12 mouse cellular contexts compared by ENCODE assay signal in the genomic region with DNA sequence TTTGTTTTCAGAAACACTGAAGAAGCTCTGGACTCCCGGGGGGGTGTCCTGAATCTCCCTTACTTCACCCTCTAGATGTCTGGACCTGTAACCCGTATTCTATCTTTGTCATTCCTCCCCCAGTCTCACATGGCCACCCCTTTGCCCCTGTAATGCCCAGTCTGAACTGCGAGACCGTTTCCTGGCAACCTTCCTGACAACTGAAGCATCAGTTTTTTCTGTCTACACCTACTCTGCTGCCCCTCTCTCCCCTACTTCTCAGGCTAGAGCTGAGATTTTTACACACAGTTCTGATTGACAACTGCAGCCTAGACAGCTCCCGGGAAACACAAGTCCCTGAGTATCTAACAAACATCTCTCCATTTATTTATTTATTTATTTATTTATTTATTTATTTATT. TPM values are rescaled to one million over a fixed set of nuclear protein-coding genes. Genes with fewer than 3 reads are reported as not detected.
DNase-seq lines count a peak whose midpoint lies in the region; ATAC-seq lines count a peak whose summit lies in the region.
"Had no signal": no experiment of that assay in that cellular context is flagged by ENCODE, and none has a peak within 500 bp of the region (broad histone marks: within the 10 kb centered on the region; RNA-seq: fewer than 3 reads in every experiment).

No protein-coding gene starts in this region.

- no peak overlapping the region for H3K9ac ChIP-seq in kidney, embryonic 15.5 days
- H3K9ac ChIP-seq in embryonic facial prominence, embryonic 13.5 days, result no peak overlapping the region
- H3K9ac ChIP-seq in midbrain, embryonic 11.5 days (ENCODE audit: low read length), result no peak overlapping the region
- H3K9ac ChIP-seq: midbrain, embryonic 12.5 days had no signal

- H3K4me3 ChIP-seq in heart, embryonic 10.5 days, result peak overlapping the region; percentile 5; the same call in 1 of the 2 replicates
- no peak overlapping the region for H3K4me3 ChIP-seq in kidney, embryonic 15.5 days (replicated peaks)
- H3K4me3 ChIP-seq in embryonic facial prominence, embryonic 13.5 days, result no peak overlapping the region
- H3K4me3 ChIP-seq in midbrain, embryonic 11.5 days (ENCODE audit: low read depth, low read length), result no peak overlapping the region
- H3K4me3 ChIP-seq: midbrain, embryonic 12.5 days had no signal

- WGBS in heart, embryonic 10.5 days, result 23% methylated on average over 5 of the region's 5 CpGs
- WGBS in kidney, embryonic 15.5 days, result 24% methylated on average over 5 of the region's 5 CpGs
- 31% methylated on average over 5 of the region's 5 CpGs for WGBS in embryonic facial prominence, embryonic 13.5 days
- WGBS in midbrain, embryonic 11.5 days, result 37% methylated on average over 5 of the region's 5 CpGs

- H3K4me2 ChIP-seq in kidney, embryonic 15.5 days, result peak overlapping the region; percentile 45
- H3K4me2 ChIP-seq in embryonic facial prominence, embryonic 13.5 days, result 0 out of 2 replicates have a peak overlapping the region, but pooled peaks have one; percentile 35
- H3K4me2 ChIP-seq in midbrain, embryonic 11.5 days, result no peak overlapping the region

- peak; percentile 55 for ATAC-seq in kidney, embryonic 15.5 days (replicated peaks; ENCODE audit: low FRiP score)
- no peak for ATAC-seq in embryonic facial prominence, embryonic 13.5 days (ENCODE audit: insufficient number of reproducible peaks, insufficient read depth, low FRiP score, low TSS enrichment, low read depth)
- ATAC-seq in midbrain, embryonic 11.5 days (ENCODE audit: low FRiP score), result no peak

- no peaks in the 10 kb centered on the region for H3K27me3 ChIP-seq in heart, embryonic 10.5 days (ENCODE audit: insufficient read depth, poor library complexity, severe bottlenecking)
- no peaks in the 10 kb centered on the region for H3K27me3 ChIP-seq in kidney, embryonic 15.5 days
- no peaks in the 10 kb centered on the region for H3K27me3 ChIP-seq in embryonic facial prominence, embryonic 13.5 days
- H3K27me3 ChIP-seq in midbrain, embryonic 11.5 days (ENCODE audit: control insufficient read depth, insufficient read depth, low read length), result no peaks in the 10 kb centered on the region
- H3K27me3 ChIP-seq: midbrain, embryonic 12.5 days had no signal

- H3K4me1 ChIP-seq in heart, embryonic 10.5 days, result peaks cover 14% of the 10 kb centered on the region
- peaks cover 13% of the 10 kb centered on the region for H3K4me1 ChIP-seq in kidney, embryonic 15.5 days
- peaks cover 12% of the 10 kb centered on the region for H3K4me1 ChIP-seq in embryonic facial prominence, embryonic 13.5 days
- H3K4me1 ChIP-seq in midbrain, embryonic 11.5 days (ENCODE audit: control insufficient read depth, insufficient read depth, low read length), result peaks cover 10% of the 10 kb centered on the region

- intact Hi-C loops in left cerebral cortex, postnatal 10 days (cut with DNase I), result no loop called here

- no peak overlapping the region for H3K27ac ChIP-seq in heart, embryonic 10.5 days
- H3K27ac ChIP-seq in kidney, embryonic 15.5 days, result no peak overlapping the region
- no peak overlapping the region for H3K27ac ChIP-seq in embryonic facial prominence, embryonic 13.5 days
- no peak overlapping the region for H3K27ac ChIP-seq in midbrain, embryonic 11.5 days (ENCODE audit: low read depth, low read length)
- H3K27ac ChIP-seq: midbrain, embryonic 12.5 days; stomach, postnatal 0 days had no signal

- DNase-seq in heart, embryonic 10.5 days (ENCODE audit: low spot score), result no peak
- no peak for DNase-seq in heart, adult 8-10 months (ENCODE audit: low spot score)
- DNase-seq in kidney, adult 8-10 months, result no peak
- peak; percentile 81 for DNase-seq in midbrain, embryonic 11.5 days (ENCODE audit: low spot score, missing footprints)
- DNase-seq in spleen, postnatal 4 days (ENCODE audit: low spot score in 2 of 2), result no peak
- no peak for DNase-seq in left cerebral cortex, postnatal 10 days (ENCODE audit: extremely low spot score in 1 of 2, low spot score in 2 of 2)
- DNase-seq: cerebellum, postnatal 10 days; lung, adult 2 months had no signal

- no peaks in the 10 kb centered on the region for H3K36me3 ChIP-seq in heart, embryonic 10.5 days
- H3K36me3 ChIP-seq in kidney, embryonic 15.5 days, result no peaks in the 10 kb centered on the region
- no peaks in the 10 kb centered on the region for H3K36me3 ChIP-seq in embryonic facial prominence, embryonic 13.5 days
- no peaks in the 10 kb centered on the region for H3K36me3 ChIP-seq in midbrain, embryonic 11.5 days (ENCODE audit: control insufficient read depth, insufficient read depth, low read length)
- H3K36me3 ChIP-seq: midbrain, embryonic 12.5 days had no signal

- H3K9me3 ChIP-seq in heart, embryonic 10.5 days, result no peaks in the 10 kb centered on the region
- H3K9me3 ChIP-seq in kidney, embryonic 15.5 days (replicated peaks), result no peaks in the 10 kb centered on the region
- H3K9me3 ChIP-seq in embryonic facial prominence, embryonic 13.5 days, result no peaks in the 10 kb centered on the region
- no peaks in the 10 kb centered on the region for H3K9me3 ChIP-seq in midbrain, embryonic 11.5 days (ENCODE audit: control insufficient read depth, low read length)
- H3K9me3 ChIP-seq: midbrain, embryonic 12.5 days had no signal

RNA-seq across cellular contexts. Expression of a gene that starts 9.3 kb away (rescaled TPM):
- 4.7 and 5.0 TPM in 2 replicates for polyA plus RNA-seq in heart, embryonic 10.5 days (2016; fragmentation: Nextera tagmentation; extraction: Ambion mirVana)
- 10 to 100 TPM; 12.9 to 23.2 (median 16.2) TPM for total RNA-seq in heart, adult 8-10 months (2022)
- 3.8 and 4.8 TPM in 2 replicates for polyA plus RNA-seq in kidney, embryonic 15.5 days (2015; fragmentation: Nextera tagmentation; extraction: Ambion mirVana)
- polyA plus RNA-seq in embryonic facial prominence, embryonic 13.5 days (2015; fragmentation: Nextera tagmentation; extraction: Ambion mirVana), result 3.8 and 4.7 TPM in 2 replicates
- polyA plus RNA-seq in midbrain, embryonic 11.5 days (2014; fragmentation: Nextera tagmentation; extraction: Ambion mirVana), result 4.9 and 5.5 TPM in 2 replicates
- 10 to 100 TPM; 21.6 to 23.1 TPM for total RNA-seq in left cerebral cortex, postnatal 10 days (2021)

RNA-seq across cellular contexts. Expression of a gene that starts 14.3 kb away (rescaled TPM):
- 145 and 186 TPM in 2 replicates for polyA plus RNA-seq in heart, embryonic 10.5 days (2016; fragmentation: Nextera tagmentation; extraction: Ambion mirVana)
- total RNA-seq in heart, adult 8-10 months (2022), result 10 to 100 TPM; 37.7 to 45.5 (median 41.7) TPM
- 168 and 181 TPM in 2 replicates for polyA plus RNA-seq in kidney, embryonic 15.5 days (2015; fragmentation: Nextera tagmentation; extraction: Ambion mirVana)
- 185 and 187 TPM in 2 replicates for polyA plus RNA-seq in embryonic facial prominence, embryonic 13.5 days (2015; fragmentation: Nextera tagmentation; extraction: Ambion mirVana)
- 207 and 233 TPM in 2 replicates for polyA plus RNA-seq in midbrain, embryonic 11.5 days (2014; fragmentation: Nextera tagmentation; extraction: Ambion mirVana)
- 10 to 100 TPM; 66.0 to 68.2 TPM for total RNA-seq in left cerebral cortex, postnatal 10 days (2021)

RNA-seq across cellular contexts. Expression of a gene that starts 52.0 kb away (rescaled TPM):
- polyA plus RNA-seq in heart, embryonic 10.5 days (2016; fragmentation: Nextera tagmentation; extraction: Ambion mirVana), result 24.0 and 25.1 TPM in 2 replicates
- 1 to 10 TPM; 1.6 to 1.7 (median 1.6) TPM for total RNA-seq in heart, adult 8-10 months (2022)
- polyA plus RNA-seq in kidney, embryonic 15.5 days (2015; fragmentation: Nextera tagmentation; extraction: Ambion mirVana), result 30.7 and 33.0 TPM in 2 replicates
- polyA plus RNA-seq in embryonic facial prominence, embryonic 13.5 days (2015; fragmentation: Nextera tagmentation; extraction: Ambion mirVana), result 42.4 and 46.9 TPM in 2 replicates
- polyA plus RNA-seq in midbrain, embryonic 11.5 days (2014; fragmentation: Nextera tagmentation; extraction: Ambion mirVana), result 25.1 and 28.8 TPM in 2 replicates
- 1 to 10 TPM; 1.5 to 1.8 TPM for total RNA-seq in left cerebral cortex, postnatal 10 days (2021)

RNA-seq across cellular contexts. Expression of a gene that starts 52.4 kb away (rescaled TPM):
- 88.6 and 129 TPM in 2 replicates for polyA plus RNA-seq in heart, embryonic 10.5 days (2016; fragmentation: Nextera tagmentation; extraction: Ambion mirVana)
- total RNA-seq in heart, adult 8-10 months (2022), result 100 to 1,000 TPM; 563 to 663 (median 598) TPM
- 64.9 and 67.4 TPM in 2 replicates for polyA plus RNA-seq in kidney, embryonic 15.5 days (2015; fragmentation: Nextera tagmentation; extraction: Ambion mirVana)
- 50.9 and 52.3 TPM in 2 replicates for polyA plus RNA-seq in embryonic facial prominence, embryonic 13.5 days (2015; fragmentation: Nextera tagmentation; extraction: Ambion mirVana)
- 50.5 and 54.7 TPM in 2 replicates for polyA plus RNA-seq in midbrain, embryonic 11.5 days (2014; fragmentation: Nextera tagmentation; extraction: Ambion mirVana)
- 10 to 100 TPM; 26.0 to 27.3 TPM for total RNA-seq in left cerebral cortex, postnatal 10 days (2021)
